Mouse (Mus musculus): Measurements from ENCODE around the gene Ston1. TPM values are rescaled to one million over a fixed set of nuclear protein-coding genes. Genes with fewer than 3 reads are reported as not detected.
A peak's percentile ranks its signal among the peaks of the same experiment; 100 is the strongest.

Ston1 gene
- polyA plus RNA-seq, 1 experiment from 2014 or later = 0.77 TPM

- WGBS (ENCODE audit: insufficient replicate concordance) = 71% methylated on average over 6 of the region's 6 CpGs
- no peak overlapping the region for H3K9ac ChIP-seq
Measured at GRCm38 (mm10) chr17:88590251-88590650, 7.2 kb upstream of the Ston1 start.

DNA sequence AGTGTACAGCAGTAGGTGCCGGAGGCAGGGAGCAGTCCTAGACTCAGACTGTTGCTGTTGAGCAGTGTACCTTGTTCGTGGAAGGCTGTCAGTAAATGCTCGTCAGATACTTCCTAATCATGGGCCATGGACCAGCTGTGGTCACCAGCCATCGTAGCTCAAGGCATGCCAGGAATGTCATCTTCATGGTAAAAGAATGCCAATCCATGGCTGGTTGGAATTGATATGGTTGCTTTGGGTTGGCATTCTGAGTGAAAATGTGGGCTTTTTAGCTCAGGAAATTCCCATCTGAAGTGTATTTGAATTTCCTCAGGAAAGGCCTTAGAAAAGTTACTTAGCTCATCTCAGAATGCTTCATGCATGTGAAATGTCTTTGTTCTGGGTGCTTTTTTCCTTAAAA lies 2.4 kb upstream of the Ston1 start:
- Histone ChIP-seq H3K36me3 (replicated peaks) (peaks cover 4% of the 10 kb centered on the region; the same call in 1 of the 2 replicates), H3K27ac (replicated peaks) (no peak overlapping the region), H3K27me3 (peaks cover 6% of the 10 kb centered on the region), H3K4me2 (no peak overlapping the region), H3K4me3 (replicated peaks) (no peak overlapping the region), H3K9ac (no peak overlapping the region), H3K9me3 (replicated peaks) (no peaks in the 10 kb centered on the region), H3K4me1 (replicated peaks) (peaks cover 3% of the 10 kb centered on the region)
- 55% methylated on average over 4 of the region's 4 CpGs for WGBS (ENCODE audit: insufficient replicate concordance)
- no peak for ATAC-seq (ENCODE audit: insufficient read depth)

More at GRCm38 (mm10) chr17:88590251-88590650, 7.2 kb upstream of the Ston1 start:
- H3K9me3 ChIP-seq (replicated peaks) = no peaks in the 10 kb centered on the region
- H3K36me3 ChIP-seq (replicated peaks) = peaks cover 19% of the 10 kb centered on the region
- H3K4me3 ChIP-seq (replicated peaks) = no peak overlapping the region
- H3K27me3 ChIP-seq = no peaks in the 10 kb centered on the region
- H3K4me1 ChIP-seq (replicated peaks) = no peaks in the 10 kb centered on the region
- no peak for ATAC-seq (ENCODE audit: insufficient read depth)
- no peak overlapping the region for H3K27ac ChIP-seq (replicated peaks)
- no peak overlapping the region for H3K4me2 ChIP-seq

DNA sequence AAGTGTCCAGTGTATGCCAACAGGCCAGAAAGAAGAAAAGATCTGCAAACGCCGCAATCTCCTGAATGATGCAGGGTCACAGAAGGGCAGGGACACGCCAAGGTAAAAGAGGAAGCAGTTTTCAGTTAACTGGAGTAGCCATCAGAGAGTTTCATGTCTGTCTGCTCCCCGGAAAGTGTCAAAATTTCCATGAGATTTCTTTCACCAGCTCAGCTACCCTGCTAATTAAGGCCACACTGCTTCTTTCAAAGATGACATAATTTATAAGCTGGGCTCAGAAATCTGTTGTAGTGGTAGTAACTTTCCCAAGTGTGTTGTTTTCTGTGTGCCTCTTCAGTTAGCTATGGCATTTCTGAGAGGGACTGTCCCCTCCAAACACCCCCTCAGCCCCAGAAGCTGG lies 1.4 kb upstream of the Ston1 start:
- 41% methylated on average over 4 of the region's 4 CpGs for whole genome bisulfite sequencing (ENCODE audit: insufficient replicate concordance)

DNA sequence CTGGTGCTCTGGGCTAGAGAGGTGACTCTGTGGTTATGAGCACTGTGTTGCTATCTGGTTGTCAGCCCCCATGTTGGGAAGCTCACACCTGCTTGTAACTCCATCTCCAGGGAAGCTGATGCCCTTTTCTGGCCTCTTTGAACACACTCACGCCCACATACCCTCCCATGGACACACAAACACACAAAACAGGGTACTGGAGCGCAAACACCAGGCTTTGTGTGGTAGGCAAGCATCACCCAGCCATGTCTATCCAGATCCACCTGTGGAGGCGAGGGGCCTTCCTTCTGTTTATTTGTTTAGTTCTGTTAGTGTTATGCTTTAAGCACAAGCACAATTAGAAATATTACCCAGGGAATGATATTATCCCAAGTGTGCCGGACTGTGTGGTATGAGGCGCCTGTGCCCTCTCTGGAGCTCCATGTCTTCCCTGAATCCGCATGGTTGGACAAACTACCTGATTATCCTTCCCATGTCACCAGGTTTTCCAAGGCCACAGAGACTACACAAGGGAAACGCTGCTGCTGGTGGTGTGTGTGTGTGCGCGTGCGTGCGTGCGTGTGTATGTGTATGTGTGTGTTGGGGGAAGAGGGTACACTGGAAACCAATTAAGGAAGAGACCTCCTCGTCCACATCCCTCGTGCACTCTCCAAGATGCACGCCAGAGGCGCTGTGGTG lies 801 bp upstream of the Ston1 start:
- Histone ChIP-seq H3K27me3 (peaks cover 6% of the 10 kb centered on the region), H3K27ac (replicated peaks) (no peak overlapping the region), H3K36me3 (replicated peaks) (no peaks in the 10 kb centered on the region; the same call in 1 of the 2 replicates), H3K9me3 (replicated peaks) (no peaks in the 10 kb centered on the region), H3K9ac (no peak overlapping the region), H3K4me1 (replicated peaks) (peaks cover 6% of the 10 kb centered on the region), H3K4me3 (replicated peaks) (peak overlapping the region; percentile 55), H3K4me2 (peak overlapping the region; percentile 68)
- 27% methylated on average over 16 of the region's 16 CpGs for WGBS (ENCODE audit: insufficient replicate concordance)
- no peak for ATAC-seq (ENCODE audit: insufficient read depth)

More for the DNA sequence above, 1.4 kb upstream of the Ston1 start:
- H3K9ac ChIP-seq = no peak overlapping the region
- H3K4me3 ChIP-seq (replicated peaks) = no peak overlapping the region
- no peak for ATAC-seq (ENCODE audit: insufficient read depth)
- peaks cover 6% of the 10 kb centered on the region for H3K27me3 ChIP-seq
- no peaks in the 10 kb centered on the region for H3K9me3 ChIP-seq (replicated peaks)
- H3K4me1 ChIP-seq (replicated peaks) = peaks cover 6% of the 10 kb centered on the region
- H3K36me3 ChIP-seq (replicated peaks) = no peaks in the 10 kb centered on the region; the same call in 1 of the 2 replicates
- H3K4me2 ChIP-seq = no peak overlapping the region
- H3K27ac ChIP-seq (replicated peaks) = no peak overlapping the region

DNA sequence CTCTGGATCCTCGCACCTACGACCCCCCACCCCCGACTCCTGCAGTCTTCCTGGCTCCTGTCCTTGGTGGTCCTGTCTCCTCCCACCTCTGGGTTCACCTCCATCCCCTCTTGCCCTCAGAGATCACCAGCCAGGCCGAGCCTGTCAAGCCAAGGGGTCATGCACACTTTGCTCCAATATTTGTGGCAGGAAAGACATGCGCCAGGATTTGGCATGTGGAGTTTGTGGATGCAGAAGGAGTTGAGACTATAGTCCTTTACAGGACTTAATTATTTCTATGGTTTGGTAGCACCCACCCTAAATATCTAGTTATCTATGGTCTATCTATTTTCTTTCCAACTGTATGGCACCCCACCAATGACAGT lies 554 bp downstream of the Ston1 start:
- H3K27me3 ChIP-seq = peaks cover 6% of the 10 kb centered on the region
- 0 out of 2 replicates have a peak overlapping the region, but pooled peaks have one; percentile 24 for H3K27ac ChIP-seq (replicated peaks)
- WGBS (ENCODE audit: insufficient replicate concordance) = 17% methylated on average over 5 of the region's 5 CpGs
- H3K4me3 ChIP-seq (replicated peaks) = peak overlapping the region; percentile 55
- no peak; the same call in 1 of the 2 replicates for ATAC-seq (ENCODE audit: insufficient read depth)
- H3K36me3 ChIP-seq (replicated peaks) = no peaks in the 10 kb centered on the region
- H3K9me3 ChIP-seq (replicated peaks) = no peaks in the 10 kb centered on the region
- peak overlapping the region; percentile 68 for H3K4me2 ChIP-seq
- peaks cover 6% of the 10 kb centered on the region for H3K4me1 ChIP-seq (replicated peaks)
- H3K9ac ChIP-seq = no peak overlapping the region

DNA sequence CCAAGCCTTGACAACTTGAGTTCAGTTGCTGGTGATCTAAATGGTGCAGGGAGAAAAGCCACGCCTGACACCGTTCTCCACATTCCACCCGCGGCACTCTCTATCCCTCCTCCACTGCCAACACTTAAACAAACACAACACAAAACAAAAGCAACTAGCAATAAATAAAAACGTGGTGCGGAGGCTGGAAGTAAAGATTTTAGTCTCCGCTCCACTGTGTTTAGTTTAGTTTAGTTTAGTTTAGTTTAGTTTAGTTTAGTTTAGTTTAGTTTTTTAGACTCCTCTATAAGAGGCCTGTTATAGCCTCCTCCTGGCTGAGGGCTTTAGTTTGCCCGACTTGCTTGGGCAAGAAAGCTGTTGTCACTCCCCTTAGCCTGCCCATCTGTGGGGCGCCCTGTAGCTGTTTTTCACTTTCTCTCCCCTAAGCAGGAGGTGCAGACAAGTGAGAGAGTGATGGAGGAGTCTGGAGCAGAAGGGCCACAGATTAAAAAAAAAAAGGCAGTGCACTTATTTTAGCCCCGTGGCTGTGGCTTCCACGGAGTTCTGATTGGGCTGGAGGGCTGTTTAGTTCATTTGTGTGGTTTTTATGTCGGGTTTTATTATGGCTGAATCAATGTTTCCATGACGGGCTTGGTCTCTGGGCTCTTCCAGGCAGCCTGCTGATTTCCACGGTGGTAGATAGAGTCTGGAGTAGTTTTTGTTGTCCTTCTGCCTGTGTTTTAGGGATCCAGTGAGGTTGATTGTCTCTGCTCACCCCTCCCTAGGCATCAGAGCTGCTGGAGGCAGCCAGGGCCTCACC lies 1.3 kb downstream of the Ston1 start:
- Histone ChIP-seq H3K4me1 (replicated peaks) (peaks cover 6% of the 10 kb centered on the region), H3K27me3 (peaks cover 6% of the 10 kb centered on the region), H3K36me3 (replicated peaks) (no peaks in the 10 kb centered on the region), H3K27ac (replicated peaks) (no peak overlapping the region), H3K4me3 (replicated peaks) (no peak overlapping the region), H3K9ac (no peak overlapping the region), H3K4me2 (no peak overlapping the region), H3K9me3 (replicated peaks) (no peaks in the 10 kb centered on the region)
- no peak for ATAC-seq (ENCODE audit: insufficient read depth)
- 37% methylated on average over 14 of the region's 14 CpGs for WGBS (ENCODE audit: insufficient replicate concordance)

- Histone ChIP-seq H3K9me3 (replicated peaks) (no peaks in the 10 kb centered on the region), H3K4me3 (replicated peaks) (no peak overlapping the region), H3K9ac (no peak overlapping the region), H3K36me3 (replicated peaks) (no peaks in the 10 kb centered on the region), H3K4me1 (replicated peaks) (peaks cover 6% of the 10 kb centered on the region), H3K27ac (replicated peaks) (no peak overlapping the region), H3K27me3 (peaks cover 6% of the 10 kb centered on the region), H3K4me2 (no peak overlapping the region)
- 50% methylated on average over 8 of the region's 8 CpGs for WGBS (ENCODE audit: insufficient replicate concordance)
- no peak for ATAC-seq (ENCODE audit: insufficient read depth)
Measured at GRCm38 (mm10) chr17:88600492-88601026, 3.1 kb downstream of the Ston1 start.

DNA sequence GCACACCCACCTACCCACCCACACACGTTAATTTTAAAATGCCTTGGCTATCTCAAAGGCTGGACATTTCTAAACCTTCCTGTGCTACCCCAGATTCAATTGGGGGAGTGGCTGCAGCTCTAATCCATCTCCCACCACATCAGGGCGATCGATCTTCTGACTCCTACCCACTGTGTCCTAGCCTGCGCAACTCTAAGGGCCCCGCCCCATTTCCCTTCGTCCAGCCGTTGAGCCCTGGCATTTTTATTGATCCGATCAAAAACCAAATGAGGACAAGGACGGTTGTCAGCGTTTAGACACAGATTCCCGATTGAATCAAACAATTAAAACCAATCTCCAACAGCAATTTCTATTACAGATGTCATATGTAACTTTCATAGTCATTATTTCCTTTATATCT lies 6.5 kb downstream of the Ston1 start:
- H3K4me2 ChIP-seq = no peak overlapping the region
- no peak for ATAC-seq (ENCODE audit: insufficient read depth)
- no peaks in the 10 kb centered on the region for H3K27me3 ChIP-seq
- H3K27ac ChIP-seq (replicated peaks) = no peak overlapping the region
- 71% methylated on average over 11 of the region's 11 CpGs for WGBS (ENCODE audit: insufficient replicate concordance)
- H3K4me1 ChIP-seq (replicated peaks) = peaks cover 3% of the 10 kb centered on the region; the same call in 1 of the 2 replicates
- no peaks in the 10 kb centered on the region for H3K36me3 ChIP-seq (replicated peaks)
- H3K4me3 ChIP-seq (replicated peaks) = no peak overlapping the region
- no peak overlapping the region for H3K9ac ChIP-seq
- no peaks in the 10 kb centered on the region for H3K9me3 ChIP-seq (replicated peaks)

GRCm38 (mm10) chr17:88606056-88606455 lies 8.6 kb downstream of the Ston1 start:
- Histone ChIP-seq H3K9me3 (replicated peaks) (no peaks in the 10 kb centered on the region), H3K27ac (replicated peaks) (no peak overlapping the region), H3K9ac (no peak overlapping the region), H3K4me1 (replicated peaks) (no peaks in the 10 kb centered on the region), H3K4me2 (no peak overlapping the region), H3K27me3 (no peaks in the 10 kb centered on the region), H3K4me3 (replicated peaks) (no peak overlapping the region), H3K36me3 (replicated peaks) (no peaks in the 10 kb centered on the region)
- ATAC-seq (ENCODE audit: insufficient read depth) = no peak
- 63% methylated on average over 2 of the region's 2 CpGs for WGBS (ENCODE audit: insufficient replicate concordance)

GRCm38 (mm10) chr17:88609361-88609760 lies 11.9 kb downstream of the Ston1 start:
- 70% methylated on average over 15 of the region's 15 CpGs for WGBS (ENCODE audit: insufficient replicate concordance)
- Histone ChIP-seq H3K4me2 (no peak overlapping the region), H3K27me3 (no peaks in the 10 kb centered on the region), H3K9me3 (replicated peaks) (no peaks in the 10 kb centered on the region), H3K36me3 (replicated peaks) (no peaks in the 10 kb centered on the region), H3K4me1 (replicated peaks) (no peaks in the 10 kb centered on the region), H3K9ac (no peak overlapping the region), H3K4me3 (replicated peaks) (no peak overlapping the region), H3K27ac (replicated peaks) (no peak overlapping the region)
- ATAC-seq (ENCODE audit: insufficient read depth) = no peak

- WGBS (ENCODE audit: insufficient replicate concordance) = 64% methylated on average over 2 of the region's 2 CpGs
- Histone ChIP-seq H3K4me3 (replicated peaks) (no peak overlapping the region), H3K27me3 (no peaks in the 10 kb centered on the region), H3K9ac (no peak overlapping the region), H3K27ac (replicated peaks) (no peak overlapping the region), H3K4me2 (no peak overlapping the region), H3K4me1 (replicated peaks) (no peaks in the 10 kb centered on the region; the same call in 1 of the 2 replicates), H3K9me3 (replicated peaks) (no peaks in the 10 kb centered on the region), H3K36me3 (replicated peaks) (no peaks in the 10 kb centered on the region)
- no peak for ATAC-seq (ENCODE audit: insufficient read depth)
Measured at GRCm38 (mm10) chr17:88611057-88611456, 13.6 kb downstream of the Ston1 start.
